Mouse (Mus musculus): ENCODE results near the gene Atf4. TPM values are rescaled to one million over a fixed set of nuclear protein-coding genes. Genes with fewer than 3 reads are reported as not detected.

Atf4 gene
- 10 to 100 TPM; 42.9 to 76.3 (median 65.9) TPM for total RNA-seq (2022)

DNA sequence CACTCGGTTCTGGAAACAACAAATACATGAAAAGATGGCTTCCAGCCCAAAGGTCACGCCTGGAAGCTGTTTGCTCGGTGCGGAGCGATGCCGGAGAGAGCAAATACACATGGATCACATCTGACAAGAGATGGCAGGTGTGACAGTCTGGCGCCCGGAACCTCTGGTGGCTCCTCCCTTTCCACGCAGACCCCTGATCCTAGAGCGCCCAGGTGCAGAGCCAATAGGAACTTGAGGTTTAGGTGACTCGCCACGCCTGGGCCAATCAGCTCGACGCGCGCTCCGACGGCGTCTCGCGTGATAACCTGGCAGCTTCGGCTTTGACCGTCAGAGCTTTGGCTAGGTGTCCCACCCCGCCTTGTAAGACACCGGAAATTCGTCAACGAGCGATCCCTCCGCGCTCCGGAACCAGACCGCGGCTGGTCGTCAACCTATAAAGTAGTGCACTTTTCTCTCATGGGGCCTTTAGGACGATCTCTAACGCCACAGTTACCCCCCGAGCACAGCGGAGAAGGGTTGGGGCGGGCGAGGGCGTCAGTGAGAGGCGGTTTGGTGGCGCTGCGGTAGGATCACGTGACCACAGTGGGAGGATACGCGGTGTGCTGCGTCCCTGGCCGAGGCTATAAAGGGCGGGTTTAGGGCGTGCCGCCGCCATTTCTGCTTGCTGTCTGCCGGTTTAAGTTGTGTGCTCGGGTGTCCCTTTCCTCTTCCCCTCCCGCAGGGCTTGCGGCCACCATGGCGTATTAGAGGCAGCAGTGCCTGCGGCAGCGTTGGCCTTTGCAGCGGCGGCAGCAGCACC is at the start of gene Atf4:
Atf4 (plus strand) TSS at position 338 of the 799 bp plus-strand sequence.
- peak; percentile 98 for DNase-seq (ENCODE audit: low spot score)

DNA sequence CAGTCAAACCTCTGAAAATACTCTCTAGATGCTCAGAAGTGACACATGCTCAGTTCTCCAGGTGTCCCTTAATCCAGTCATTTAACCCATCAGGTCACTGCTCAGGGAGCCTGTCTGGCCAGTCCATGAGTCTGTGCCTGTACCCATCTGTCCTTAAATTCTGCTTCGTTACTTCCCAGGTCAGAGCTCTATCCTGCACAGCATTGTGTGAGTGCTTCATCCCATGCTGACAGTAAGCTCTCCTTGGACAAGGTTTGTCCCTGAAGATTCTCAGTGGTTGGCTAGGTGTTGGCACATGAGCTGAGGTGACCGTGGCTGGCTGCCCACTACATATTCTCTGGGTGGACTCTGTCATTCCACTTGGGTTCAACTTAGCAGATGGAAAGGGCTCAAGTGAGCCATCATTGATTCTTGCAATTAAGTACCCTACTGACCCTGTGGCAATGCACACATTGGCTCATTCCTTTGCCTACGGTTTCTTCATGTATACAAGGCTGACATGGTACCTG is 48.9 kb upstream of the Atf4 start:
- DNase-seq (ENCODE audit: low spot score): no peak

DNA sequence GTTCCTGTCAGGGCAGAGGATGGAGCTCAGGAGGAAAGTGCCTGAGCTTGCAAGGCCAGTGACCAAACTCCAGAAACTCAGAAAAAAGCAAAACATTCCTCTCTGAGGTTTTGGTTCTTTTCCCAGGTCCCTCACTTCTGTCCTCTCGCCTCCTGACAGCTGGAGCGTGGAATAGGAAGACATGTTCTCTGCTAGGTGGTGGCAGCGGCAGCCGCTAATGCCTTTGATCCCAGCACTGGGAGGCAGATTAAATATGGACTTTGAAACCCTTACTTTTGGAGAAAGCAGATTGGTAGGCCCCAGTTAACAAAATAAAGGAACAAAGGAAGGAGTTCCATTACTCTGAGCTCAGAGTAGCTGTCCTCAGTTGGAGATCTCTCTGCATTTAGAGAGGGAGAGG is 46.5 kb upstream of the Atf4 start:
- no peak for DNase-seq (ENCODE audit: low spot score)

DNA sequence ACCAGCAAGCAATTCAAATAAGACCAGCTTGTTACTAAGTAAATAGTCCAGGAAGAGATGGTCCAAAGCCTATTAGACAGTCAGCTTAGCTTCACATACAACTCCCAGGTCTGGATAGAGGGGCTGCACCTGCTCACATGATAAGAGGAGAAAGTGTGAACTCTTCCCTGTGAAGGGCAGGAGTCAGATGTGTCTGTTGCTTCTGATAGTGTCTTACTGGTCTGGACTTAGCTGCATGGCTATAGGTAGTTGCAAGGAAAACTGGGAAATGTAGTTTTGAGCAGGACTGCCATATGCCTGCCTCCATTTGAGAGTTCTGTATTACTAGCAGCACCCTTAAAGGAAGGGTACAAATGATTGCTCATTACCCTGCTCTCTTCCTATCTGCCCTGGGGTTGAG is 41.3 kb upstream of the Atf4 start:
- DNase-seq (ENCODE audit: low spot score): no peak

DNA sequence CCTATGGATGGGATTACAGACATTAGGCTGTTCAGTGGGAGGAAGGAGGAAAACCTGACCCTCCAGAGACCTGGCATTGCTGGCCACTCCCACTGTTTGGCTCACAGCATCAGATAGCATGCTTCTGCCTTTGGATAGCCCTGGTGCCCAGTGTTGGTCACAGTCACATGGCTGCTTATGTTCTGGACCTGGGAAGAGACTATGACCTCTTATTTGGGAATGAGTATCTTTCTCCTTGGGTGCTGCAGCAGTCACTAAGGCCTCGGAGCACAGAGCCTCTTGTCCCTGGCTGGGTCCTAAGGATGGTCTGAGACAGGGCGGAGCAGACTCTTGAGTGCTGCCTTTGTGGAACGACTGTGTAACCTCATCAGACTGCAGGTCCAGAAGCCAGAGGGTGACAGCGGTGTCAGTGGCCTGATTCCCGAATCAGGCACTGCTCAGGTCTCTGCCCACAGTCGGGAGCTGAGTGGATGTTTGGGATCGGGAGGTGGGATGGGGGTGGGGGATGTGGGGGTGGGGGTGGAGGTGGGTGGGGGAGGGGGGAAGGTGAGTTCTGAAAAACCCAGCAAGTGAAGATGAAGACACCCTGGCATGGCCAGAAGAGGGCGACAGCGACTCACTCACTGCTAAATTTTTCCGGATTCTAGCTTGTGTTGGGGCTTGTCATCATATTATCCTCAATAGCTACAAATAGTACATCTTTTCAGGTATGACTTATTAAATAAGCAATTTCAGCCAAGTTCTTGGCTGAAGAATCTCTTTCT is 39.1 kb upstream of the Atf4 start:
- no peak for DNase-seq (ENCODE audit: low spot score)

DNA sequence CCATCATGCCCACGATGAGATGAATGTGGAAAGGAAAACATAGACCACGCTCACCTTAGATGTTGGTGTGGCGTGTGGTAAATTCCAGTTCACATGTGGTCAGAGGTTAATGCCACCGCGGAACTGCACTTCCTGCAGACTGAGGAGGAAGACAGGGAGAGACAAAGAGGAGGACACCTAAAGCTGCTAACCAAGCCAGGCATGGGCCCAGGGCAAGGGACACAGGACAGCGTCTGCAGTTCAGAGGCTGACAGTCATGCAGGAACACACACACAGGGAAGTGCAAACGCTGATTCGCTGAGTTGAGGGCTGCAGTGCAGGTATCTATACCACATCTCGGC is 38.5 kb upstream of the Atf4 start:
- DNase-seq (ENCODE audit: low spot score): no peak

DNA sequence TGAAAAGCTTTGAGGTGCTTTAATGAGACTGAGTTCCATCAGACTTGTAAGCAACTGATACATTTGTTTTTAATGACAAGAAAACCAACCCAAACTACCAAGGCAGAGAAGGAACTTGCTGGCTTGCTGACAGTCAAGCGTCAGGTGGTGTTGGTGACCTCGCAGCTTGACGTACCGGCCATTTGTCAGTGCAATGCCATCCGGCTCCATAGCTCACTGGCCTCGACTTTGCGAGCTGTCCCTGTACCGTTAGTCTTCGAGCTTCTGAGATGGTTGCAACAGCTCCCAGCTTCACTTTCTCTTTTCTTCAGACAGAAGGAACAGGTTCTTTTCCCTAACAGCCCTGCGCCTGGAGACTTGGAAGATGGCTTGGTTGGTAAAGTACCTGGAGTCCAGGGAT is 37.5 kb upstream of the Atf4 start:
- no peak for DNase-seq (ENCODE audit: low spot score)

DNA sequence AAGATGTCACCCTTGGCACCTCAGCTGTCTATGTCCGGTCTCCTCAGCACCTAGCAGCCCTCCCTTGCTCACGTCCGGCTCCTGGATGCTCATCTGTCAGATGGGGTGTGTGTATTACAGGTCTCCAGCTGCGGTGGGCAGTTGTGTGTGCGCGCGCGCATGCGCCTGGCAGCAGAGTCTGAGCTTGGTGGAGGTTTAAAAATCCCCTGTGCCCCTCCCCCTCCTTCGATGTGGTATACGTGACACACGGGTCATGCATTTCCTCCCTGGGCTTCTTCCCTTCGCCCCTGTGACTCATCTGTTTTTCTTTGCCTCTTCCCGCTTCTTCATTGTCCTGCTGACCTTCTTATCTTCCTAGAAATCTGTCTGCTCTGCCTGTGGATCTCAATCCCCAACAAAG is 35.8 kb upstream of the Atf4 start:
- no peak for DNase-seq (ENCODE audit: low spot score)

DNA sequence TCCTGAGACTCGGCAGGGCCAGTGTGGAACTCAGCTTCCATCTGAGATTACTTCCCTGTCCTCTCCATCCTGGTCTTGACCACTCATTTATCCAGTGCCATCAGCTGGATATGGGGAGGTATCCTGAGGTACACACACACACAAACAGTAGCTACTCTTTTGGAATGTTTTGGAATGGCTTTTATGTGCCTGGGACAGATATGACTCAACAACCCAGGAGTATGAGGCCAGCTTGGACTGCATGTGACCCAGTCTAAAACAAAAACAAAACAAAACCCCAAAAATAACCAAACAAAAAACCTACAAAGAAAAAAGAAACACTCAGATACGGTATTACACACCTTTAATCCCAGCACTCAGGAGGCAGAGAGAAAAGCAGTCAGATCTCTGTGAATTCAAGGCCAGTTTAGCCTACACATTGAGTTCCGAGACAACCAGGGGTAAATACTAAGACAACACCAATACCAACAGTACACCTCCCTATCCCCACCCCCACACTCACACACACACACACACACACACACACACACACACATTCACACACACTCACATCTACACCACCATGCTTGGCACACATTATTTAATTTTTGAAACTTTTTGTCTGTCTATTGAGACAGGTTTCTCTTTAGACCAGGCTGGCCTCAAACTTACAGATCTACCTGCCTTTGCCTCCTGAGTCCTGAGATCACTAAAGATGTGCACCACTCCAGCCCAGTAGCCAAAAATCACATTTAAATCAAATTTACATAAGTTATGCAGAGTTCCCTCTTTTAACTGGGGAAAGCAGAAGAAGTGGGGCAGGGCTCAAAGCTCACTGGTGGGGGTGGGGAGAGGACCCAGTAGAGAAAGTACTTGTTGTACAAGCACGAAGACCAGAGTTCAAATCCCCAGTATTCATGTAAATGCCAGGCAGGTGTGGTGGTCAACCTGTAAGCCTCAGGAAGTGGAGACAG is 35.0 kb upstream of the Atf4 start:
- no peak for DNase-seq (ENCODE audit: low spot score)

DNA sequence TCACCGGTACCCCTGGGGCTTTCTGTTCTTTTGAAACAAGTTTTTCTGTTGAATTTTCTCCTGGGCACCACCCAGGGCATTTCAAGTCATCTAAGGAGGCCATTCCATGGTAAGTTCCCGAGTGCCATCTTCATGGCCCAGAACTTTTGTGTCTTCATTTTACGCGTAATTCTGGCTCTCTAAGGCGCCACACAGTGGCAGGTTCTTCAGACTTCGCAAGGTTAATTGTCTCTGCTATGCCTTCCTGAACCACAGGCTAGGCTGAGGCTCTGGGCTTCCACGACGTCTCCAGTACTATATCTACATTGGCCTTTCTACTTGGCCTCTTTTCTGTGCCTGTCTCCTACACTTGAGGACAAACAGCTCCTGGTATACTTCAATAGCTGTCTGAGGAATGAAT is 34.0 kb upstream of the Atf4 start:
- DNase-seq (ENCODE audit: low spot score): no peak

DNA sequence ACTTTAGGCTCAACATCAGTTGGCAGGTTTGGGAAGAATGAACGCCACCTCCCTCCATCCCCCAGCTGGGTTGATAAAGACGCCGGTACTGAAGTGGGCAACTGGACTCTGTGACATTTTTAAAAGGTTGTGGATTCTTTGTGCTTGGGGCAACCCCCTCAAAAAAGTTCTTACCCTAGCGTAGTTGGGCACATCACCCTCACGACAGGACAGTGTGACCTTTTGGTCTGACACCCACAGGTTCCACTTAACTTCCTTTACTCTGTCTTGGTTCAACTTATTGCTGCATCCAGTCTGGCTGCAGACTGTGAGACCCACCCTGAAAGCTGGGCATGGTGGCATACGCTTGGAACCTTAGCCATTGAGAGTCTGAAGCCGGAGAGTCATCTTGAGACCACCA is 31.2 kb upstream of the Atf4 start:
- DNase-seq (ENCODE audit: low spot score): no peak

DNA sequence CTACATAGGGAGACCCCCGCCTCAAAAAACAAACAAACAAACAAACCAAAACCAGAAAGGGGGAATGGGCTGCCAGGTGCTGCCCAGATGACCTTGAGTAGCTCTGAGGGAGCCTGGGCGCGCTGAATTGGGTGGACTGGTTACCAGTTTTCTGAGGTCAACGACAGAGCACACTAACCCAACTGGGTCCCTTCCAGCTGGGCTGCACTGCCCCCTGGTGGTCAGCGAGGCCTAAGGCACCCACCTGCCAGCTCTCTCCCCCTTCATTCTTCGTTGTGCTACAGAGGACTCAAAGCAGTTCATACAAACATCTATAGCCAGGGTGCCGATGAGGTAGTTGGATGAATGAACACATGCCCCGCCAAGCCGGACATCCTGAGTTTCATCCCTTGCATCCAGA is 29.8 kb upstream of the Atf4 start:
- peak; percentile 61 for DNase-seq (ENCODE audit: low spot score)

DNA sequence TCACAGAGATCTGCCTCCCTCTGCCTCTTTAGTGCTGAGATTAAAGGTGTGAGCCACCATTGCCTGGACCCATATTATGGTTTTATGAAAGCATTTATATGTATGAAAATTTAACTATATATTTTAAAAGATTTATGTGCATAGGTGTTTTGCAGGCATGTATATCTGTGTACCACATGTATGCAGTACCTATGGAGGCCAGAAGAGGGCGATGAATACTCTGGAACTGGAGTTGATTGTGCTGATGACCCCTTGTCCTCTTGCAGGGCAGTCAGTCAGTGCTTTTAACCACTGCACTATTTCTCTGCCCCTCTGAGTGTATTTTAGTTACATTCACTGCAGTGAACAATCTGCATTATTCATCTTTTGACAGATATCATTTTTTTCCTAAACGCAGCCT is 29.2 kb upstream of the Atf4 start:
- DNase-seq (ENCODE audit: low spot score): no peak

DNA sequence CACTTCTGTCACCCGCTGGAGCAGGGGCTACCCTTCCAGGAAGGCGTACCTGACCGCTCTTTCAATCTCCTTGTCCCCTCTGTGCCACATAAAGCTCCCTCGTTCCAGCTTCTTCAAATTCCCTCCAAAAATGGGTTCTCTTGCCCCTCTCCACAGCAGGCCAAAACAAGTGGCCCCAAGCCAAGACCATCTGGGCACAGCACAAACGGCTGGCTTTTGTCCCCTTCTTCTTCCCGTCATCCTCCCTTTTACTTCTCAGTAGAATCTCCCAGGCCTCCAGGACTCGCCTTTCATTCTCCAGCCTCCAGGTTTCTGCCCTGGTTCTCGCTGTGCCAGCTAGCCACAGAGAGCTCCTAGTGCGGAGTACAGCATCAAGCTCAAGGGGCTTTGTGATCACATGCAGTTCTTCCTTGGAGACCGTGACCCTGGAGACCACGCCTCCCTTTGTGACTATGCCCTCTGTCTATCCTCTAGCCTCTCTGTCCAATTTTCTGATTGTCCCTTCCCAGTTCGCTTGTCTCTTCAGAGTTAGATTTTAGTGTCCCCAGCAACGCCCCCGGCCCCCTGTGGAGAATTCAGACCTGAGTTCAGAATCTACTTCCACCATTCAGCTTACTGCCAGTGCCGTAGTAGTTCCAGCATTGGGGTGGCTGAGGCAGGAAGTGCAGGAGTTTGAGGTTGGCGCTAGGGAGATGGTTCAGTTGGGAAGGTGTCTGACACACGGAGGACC is 26.7 kb upstream of the Atf4 start:
- no peak for DNase-seq (ENCODE audit: low spot score)

DNA sequence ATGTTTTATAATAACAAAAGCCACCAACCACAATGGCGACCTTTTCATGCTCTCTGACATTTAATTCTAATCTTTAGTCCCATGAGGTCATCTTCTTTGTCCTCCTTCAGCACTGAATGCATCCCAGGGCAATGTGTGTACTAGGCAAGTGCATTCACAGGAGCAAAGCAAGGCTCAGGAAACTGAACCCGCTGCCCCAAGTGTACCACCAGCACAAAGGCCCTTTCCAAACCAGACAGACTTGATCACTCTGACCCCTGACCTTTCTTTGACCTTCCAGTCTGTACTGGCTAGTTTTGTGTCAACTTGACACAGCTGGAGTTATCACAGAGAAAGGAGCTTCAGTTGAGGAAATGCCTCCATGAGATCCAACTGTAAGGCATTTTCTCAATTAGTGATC is 22.7 kb upstream of the Atf4 start:
- no peak for DNase-seq (ENCODE audit: low spot score)

DNA sequence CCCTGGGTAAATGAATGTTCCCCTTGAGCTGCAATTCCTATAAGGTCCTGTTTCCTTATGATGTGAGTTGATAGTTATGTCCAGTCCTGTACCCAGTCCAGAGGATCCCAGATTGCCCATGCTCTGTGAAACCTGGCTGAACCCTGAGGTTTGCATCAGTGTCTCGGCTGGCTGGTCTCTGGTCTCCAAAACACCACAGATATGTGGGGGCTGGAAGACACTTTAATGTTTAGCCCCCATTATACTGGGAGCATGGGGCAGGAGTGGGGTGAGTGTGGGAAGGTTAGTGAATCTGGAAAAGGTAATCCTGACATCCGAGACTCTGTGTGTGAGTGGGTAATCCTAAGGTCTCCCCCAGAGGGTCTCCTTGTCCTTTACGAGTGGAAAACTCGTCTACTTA is 21.9 kb upstream of the Atf4 start:
- DNase-seq (ENCODE audit: low spot score): no peak

DNA sequence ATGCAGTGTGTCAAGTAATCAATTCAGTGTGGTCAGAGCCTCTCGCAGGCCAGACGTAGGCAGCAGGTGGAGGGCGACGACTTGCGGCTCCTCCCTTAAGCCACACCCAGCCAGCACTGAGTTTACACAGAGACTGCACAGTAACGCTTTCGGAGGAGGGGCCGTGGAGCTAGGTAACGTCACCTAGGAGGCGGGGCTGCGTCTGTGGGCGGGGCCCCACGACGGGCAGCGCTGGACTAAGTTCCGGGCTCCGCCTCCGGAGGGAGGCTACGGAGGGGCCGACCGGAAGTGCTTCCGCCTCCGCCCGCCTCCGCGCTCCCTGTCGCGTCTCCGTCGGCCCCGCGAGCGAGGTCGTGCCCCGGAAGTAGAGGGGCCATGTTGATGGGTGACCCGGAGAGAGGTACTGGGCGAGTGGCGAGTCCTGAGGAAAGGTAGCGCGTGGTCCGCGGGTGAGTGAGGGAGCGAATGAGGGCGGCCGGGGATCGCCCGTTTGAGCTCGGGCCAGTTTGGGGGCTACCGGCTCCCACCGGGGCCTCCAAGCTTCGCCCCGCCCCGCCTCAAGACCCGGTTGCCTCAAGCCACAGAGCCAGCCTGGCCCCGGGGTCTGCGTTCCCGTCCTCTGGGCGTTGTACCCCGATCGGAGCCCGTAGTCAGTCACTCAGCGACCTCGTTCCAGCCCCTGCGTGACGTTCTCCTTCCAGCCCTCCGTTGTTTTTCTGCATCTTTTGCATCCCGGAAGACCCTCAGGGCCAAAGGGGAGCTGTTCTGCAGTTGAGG is 21.1 kb upstream of the Atf4 start, which contains the start of gene Mief1:
Mief1 (plus strand) TSS at position 286 of the 777 bp plus-strand sequence.
- DNase-seq (ENCODE audit: low spot score): peak; percentile 95

DNA sequence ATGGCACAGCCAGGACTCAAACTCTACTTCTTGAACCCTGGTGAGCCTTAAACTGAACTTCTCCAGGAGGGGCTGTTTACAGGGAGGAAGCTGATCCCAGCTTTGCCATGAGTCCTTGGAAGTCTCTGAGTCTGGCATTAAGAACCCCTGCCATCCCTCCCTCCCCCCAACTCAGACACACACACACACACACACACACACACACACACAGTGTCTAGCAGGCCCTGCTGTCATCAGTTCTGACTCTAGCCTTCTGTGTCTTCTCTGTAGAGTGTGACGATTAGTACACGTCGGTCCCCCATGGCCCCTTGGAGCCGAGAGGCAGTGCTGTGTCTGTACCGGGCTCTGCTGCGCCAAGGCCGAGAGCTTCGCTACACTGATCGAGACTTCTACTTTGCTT is 19.4 kb upstream of the Atf4 start, which contains the start of gene AC140267.1:
AC140267.1 (plus strand) TSS at position 301 of the 400 bp plus-strand sequence.
- no peak for DNase-seq (ENCODE audit: low spot score)

DNA sequence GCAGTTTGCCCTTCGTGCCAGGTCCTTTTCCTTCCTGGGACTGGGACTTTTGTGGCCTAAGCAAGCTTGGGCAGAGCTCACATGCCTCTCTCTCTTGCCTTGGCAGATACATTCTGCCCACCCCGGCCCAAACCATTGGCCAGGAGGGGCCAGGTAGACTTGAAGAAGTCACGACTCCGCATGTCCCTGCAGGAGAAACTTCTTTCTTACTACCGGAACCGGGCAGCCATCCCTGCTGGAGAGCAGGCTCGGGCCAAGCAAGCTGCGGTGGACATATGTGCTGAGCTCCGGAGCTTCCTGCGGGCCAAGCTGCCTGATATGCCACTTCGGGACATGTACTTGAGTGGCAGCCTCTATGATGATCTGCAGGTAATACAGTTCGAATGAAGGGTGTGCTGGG is 6.8 kb upstream of the Atf4 start:
- DNase-seq (ENCODE audit: low spot score): no peak

DNA sequence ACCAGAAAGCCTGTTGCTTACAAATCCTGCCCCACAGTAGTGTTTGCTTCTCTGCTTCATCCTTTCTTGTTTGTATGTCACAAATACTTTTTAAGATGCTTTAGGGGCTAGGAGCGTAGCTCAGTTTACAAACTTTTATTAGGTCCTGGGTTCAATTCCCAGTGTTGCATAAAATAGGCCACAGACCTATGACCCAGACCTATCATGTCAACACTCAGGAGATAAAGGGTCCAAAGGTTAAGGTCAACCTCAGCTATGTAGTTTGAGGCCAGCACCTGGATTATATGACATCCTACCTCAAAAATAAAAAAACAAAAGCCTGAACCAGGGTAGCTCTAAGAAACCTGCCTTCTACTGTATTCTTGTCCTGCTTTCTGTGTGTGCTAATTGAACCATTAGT is 6.4 kb upstream of the Atf4 start:
- no peak for DNase-seq (ENCODE audit: low spot score)
